Mouse (Mus musculus) adrenal gland, postnatal 14 days (tissue): Measurements from ENCODE around the gene Zscan4-ps1. TPM values are rescaled to one million over a fixed set of nuclear protein-coding genes. Genes with fewer than 3 reads are reported as not detected.
"Not testable (repeated sequence)": the region's sequence is repeated elsewhere in the genome, so short reads cannot be mapped to it uniquely, and the experiment has no call there.

ENCODE experiments used
- DNase-seq: peaks from one replicate; pipeline ENCODE4 v3.0.0; 2021; ENCODE audit warnings: mixed read lengths
- long read RNA-seq, 2 experiments: library from polyadenylated mRNA; stranded (forward); transcript quantifications; one replicate each; pipeline ENCODE4 v2.0.0; 2021
- total RNA-seq: library from RNA; stranded (reverse); gene quantifications from 2 replicates; pipeline ENCODE4 v1.2.3, GENCODE M21; 2021

Gene Zscan4-ps1
- not detected in 2 replicates for total RNA-seq
- long read RNA-seq, experiment 1: 0 reads
- long read RNA-seq, experiment 2: 0 reads

DNA sequence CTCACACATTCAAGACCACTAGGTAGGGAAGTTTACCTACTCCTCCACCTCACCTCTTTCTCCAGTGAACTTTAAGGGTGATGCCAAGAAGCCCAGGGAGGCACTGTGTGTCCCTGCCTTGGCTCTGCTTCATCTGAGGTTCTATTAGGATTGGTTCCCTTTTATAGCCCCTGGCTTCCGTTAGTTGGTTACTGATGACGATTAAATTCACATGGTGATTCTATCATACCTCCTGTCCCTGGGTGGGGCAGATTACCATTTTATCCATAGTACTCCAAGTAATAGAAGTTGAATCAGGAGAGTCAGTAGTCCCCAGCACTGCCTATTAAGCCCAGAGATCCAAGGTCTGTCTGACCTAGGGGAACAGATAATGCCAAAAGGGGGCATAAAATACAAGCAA is at the start of gene Zscan4-ps1:
Gene Zscan4-ps1, minus strand, starts transcription at position 101 of the 400 bp plus-strand sequence.
- DNase-seq: not testable (repeated sequence)

Other genes starting within 250 kb of the Zscan4-ps1 start
- not detected in 2 replicates for gene Zscan4b, start 164.6 kb downstream of the Zscan4-ps1 start, total RNA-seq
- gene Zscan4c, start 63.9 kb downstream of the Zscan4-ps1 start, total RNA-seq: not detected in 2 replicates
- not detected in 2 replicates for gene Zscan4d, start 96.5 kb upstream of the Zscan4-ps1 start, total RNA-seq
- gene Zscan4e, start 241.0 kb upstream of the Zscan4-ps1 start, total RNA-seq: not detected in 2 replicates